Mouse (Mus musculus) MEL (cell line): ENCODE measurements around the gene Dtx3. TPM values are rescaled to one million over a fixed set of nuclear protein-coding genes. Genes with fewer than 3 reads are reported as not detected.

ENCODE experiments used
- DNase-seq: peaks from one replicate; pipeline ENCODE4 v3.0.0; 2011; ENCODE audit warnings: low read depth, low spot score
- H3K27ac ChIP-seq: 2 replicates; pipeline ENCODE4 v1.5.1; 2012; ENCODE audit warnings: low read depth, mild to moderate bottlenecking, control low read depth, low read length, moderate library complexity; ENCODE audit not compliant: control insufficient read depth
- H3K27me3 ChIP-seq, 2 experiments: fragments of 150-350 bp in 1 of 2; sonication (generic) in 1 of 2; 2 replicates each; pipeline ENCODE4 v1.6.1; 2012; ENCODE audit warnings: low read length in 2 of 2, mild to moderate bottlenecking in 2 of 2, improper control_type of control experiment in 1 of 2, moderate library complexity in 1 of 2; ENCODE audit not compliant: insufficient read depth in 2 of 2, control insufficient read depth in 1 of 2
- H3K36me3 ChIP-seq, 2 experiments: 2 replicates each; pipeline ENCODE4 v1.6.1; 2012 to 2014; ENCODE audit warnings: low read length in 2 of 2, improper control_type of control experiment in 1 of 2, inconsistent platforms in 1 of 2, mild to moderate bottlenecking in 1 of 2; ENCODE audit not compliant: insufficient read depth in 2 of 2, control insufficient read depth in 1 of 2
- H3K4me1 ChIP-seq, 2 experiments: fragments of 150-350 bp in 1 of 2; sonication (generic) in 1 of 2; 2 replicates each; pipeline ENCODE4 v1.6.1; 2012; ENCODE audit warnings: low read length in 2 of 2, improper control_type of control experiment in 1 of 2, mild to moderate bottlenecking in 1 of 2; ENCODE audit not compliant: insufficient read depth in 2 of 2, control insufficient read depth in 1 of 2
- H3K4me3 ChIP-seq, 2 experiments: fragments of 150-350 bp in 1 of 2; sonication (generic) in 1 of 2; 2 replicates each; pipeline ENCODE4 v1.5.1; 2012; ENCODE audit warnings: low read depth in 2 of 2, low read length in 2 of 2, mild to moderate bottlenecking in 2 of 2, moderate library complexity in 2 of 2, control low read depth in 1 of 2, improper control_type of control experiment in 1 of 2; ENCODE audit not compliant: control insufficient read depth in 1 of 2, insufficient read depth in 1 of 2
- H3K79me2 ChIP-seq: 2 replicates; pipeline ENCODE4 v1.6.1; 2012; ENCODE audit warnings: mild to moderate bottlenecking, low read length, moderate library complexity; ENCODE audit not compliant: control insufficient read depth, poor library complexity, insufficient read depth
- H3K9ac ChIP-seq: 2 replicates; pipeline ENCODE4 v1.6.1; 2012; ENCODE audit warnings: low read depth, mild to moderate bottlenecking, control low read depth, low read length, moderate library complexity; ENCODE audit not compliant: control insufficient read depth, poor library complexity, severe bottlenecking
- H3K9me3 ChIP-seq: fragments of 150-350 bp; sonication (generic); replicated peaks from 2 replicates; pipeline ENCODE4 v1.6.1; 2012; ENCODE audit warnings: mild to moderate bottlenecking, low read length, improper control_type of control experiment, moderate library complexity; ENCODE audit not compliant: insufficient read depth
- BHLHE40 ChIP-seq: IDR thresholded peaks from 2 replicates; pipeline ENCODE4 v1.6.1; 2012; ENCODE audit warnings: low read depth, mild to moderate bottlenecking, inconsistent platforms, low read length, improper control_type of control experiment, borderline replicate concordance
- CHD1 ChIP-seq: IDR thresholded peaks from 2 replicates; pipeline ENCODE4 v1.6.1; 2012; ENCODE audit warnings: low read depth, mild to moderate bottlenecking, inconsistent platforms, low read length, improper control_type of control experiment
- CHD2 ChIP-seq: IDR thresholded peaks from 2 replicates; pipeline ENCODE4 v1.6.1; 2011; ENCODE audit warnings: low read length, improper control_type of control experiment
- ELF1 ChIP-seq: IDR thresholded peaks from 2 replicates; pipeline ENCODE4 v1.6.1; 2014; ENCODE audit warnings: low read depth, mild to moderate bottlenecking, inconsistent platforms, low read length, improper control_type of control experiment, moderate library complexity
- EP300 ChIP-seq, 2 experiments: IDR thresholded peaks; 2 replicates each; pipeline ENCODE4 v1.6.1; 2011; ENCODE audit warnings: improper control_type of control experiment in 2 of 2, low read length in 2 of 2, low read depth in 1 of 2, mild to moderate bottlenecking in 1 of 2
- ETS1 ChIP-seq: IDR thresholded peaks from 2 replicates; pipeline ENCODE4 v1.6.1; 2012; ENCODE audit warnings: low read depth, mild to moderate bottlenecking, inconsistent platforms, low read length, improper control_type of control experiment, moderate library complexity
- GABPA ChIP-seq: IDR thresholded peaks from 2 replicates; pipeline ENCODE4 v1.6.1; 2012; ENCODE audit warnings: low read depth, mild to moderate bottlenecking, inconsistent platforms, low read length, improper control_type of control experiment, moderate library complexity
- JUND ChIP-seq: IDR thresholded peaks from 2 replicates; pipeline ENCODE4 v1.6.1; 2011; ENCODE audit warnings: low read depth, mild to moderate bottlenecking, improper control_type of control experiment, low read length
- KAT2A ChIP-seq: conservative IDR thresholded peaks from 2 replicates; pipeline ENCODE4 v1.6.1; 2012; ENCODE audit warnings: low read depth, low read length, improper control_type of control experiment, inconsistent platforms
- MAFK ChIP-seq: IDR thresholded peaks from 2 replicates; pipeline ENCODE4 v1.6.1; 2011; ENCODE audit warnings: low read depth, mild to moderate bottlenecking, low read length, improper control_type of control experiment, borderline replicate concordance
- MAX ChIP-seq: IDR thresholded peaks from 2 replicates; pipeline ENCODE4 v1.6.1; 2011; ENCODE audit warnings: low read length, improper control_type of control experiment
- MAZ ChIP-seq: IDR thresholded peaks from 2 replicates; pipeline ENCODE4 v1.6.1; 2012; ENCODE audit warnings: low read depth, mild to moderate bottlenecking, inconsistent platforms, low read length, improper control_type of control experiment
- MXI1 ChIP-seq: IDR thresholded peaks from 2 replicates; pipeline ENCODE4 v1.6.1; 2011; ENCODE audit warnings: mild to moderate bottlenecking, low read depth, low read length, improper control_type of control experiment
- MYB ChIP-seq: IDR thresholded peaks from 2 replicates; pipeline ENCODE4 v1.6.1; 2011; ENCODE audit warnings: mild to moderate bottlenecking, low read depth, low read length, improper control_type of control experiment
- MYC ChIP-seq: IDR thresholded peaks from 2 replicates; pipeline ENCODE4 v1.6.1; 2011; ENCODE audit warnings: low read depth, mild to moderate bottlenecking, low read length, improper control_type of control experiment, moderate library complexity
- NELFE ChIP-seq: IDR thresholded peaks from 2 replicates; pipeline ENCODE4 v1.6.1; 2011; ENCODE audit warnings: low read depth, low read length, improper control_type of control experiment
- NRF1 ChIP-seq: IDR thresholded peaks from 2 replicates; pipeline ENCODE4 v1.6.1; 2014; ENCODE audit warnings: low read depth, mild to moderate bottlenecking, inconsistent platforms, low read length, improper control_type of control experiment, moderate library complexity; ENCODE audit not compliant: poor library complexity, insufficient read depth, severe bottlenecking
- POLR2A ChIP-seq, 2 experiments: IDR thresholded peaks; 2 replicates each; pipeline ENCODE4 v1.6.1; 2011 to 2012; ENCODE audit warnings: low read length in 2 of 2, mild to moderate bottlenecking in 2 of 2, control low read depth in 1 of 2, improper control_type of control experiment in 1 of 2, low read depth in 1 of 2, moderate library complexity in 1 of 2; ENCODE audit not compliant: control insufficient read depth in 1 of 2, insufficient read depth in 1 of 2, poor library complexity in 1 of 2
- POLR2AphosphoS2 ChIP-seq: IDR thresholded peaks from 2 replicates; pipeline ENCODE4 v1.6.1; 2011; ENCODE audit warnings: low read length, improper control_type of control experiment
- POLR2AphosphoS5 ChIP-seq: IDR thresholded peaks from 2 replicates; pipeline ENCODE4 v1.6.1; 2012; ENCODE audit warnings: low read depth, borderline replicate concordance, mild to moderate bottlenecking, inconsistent platforms, low read length, moderate library complexity, mixed read lengths
- RAD21 ChIP-seq: IDR thresholded peaks from 2 replicates; pipeline ENCODE4 v1.6.1; 2011; ENCODE audit warnings: mild to moderate bottlenecking, low read depth, low read length, improper control_type of control experiment
- RCOR1 ChIP-seq: IDR thresholded peaks from 2 replicates; pipeline ENCODE4 v1.6.1; 2012; ENCODE audit warnings: low read depth, mild to moderate bottlenecking, inconsistent platforms, low read length, improper control_type of control experiment
- SIN3A ChIP-seq: IDR thresholded peaks from 2 replicates; pipeline ENCODE4 v1.6.1; 2012; ENCODE audit warnings: low read length, improper control_type of control experiment, inconsistent platforms
- SMC3 ChIP-seq: IDR thresholded peaks from 2 replicates; pipeline ENCODE4 v1.6.1; 2011; ENCODE audit warnings: low read depth, low read length, improper control_type of control experiment
- TAL1 ChIP-seq: IDR thresholded peaks from 2 replicates; pipeline ENCODE4 v1.6.1; 2012; ENCODE audit warnings: mild to moderate bottlenecking, inconsistent platforms, low read length, moderate library complexity, mixed read lengths
- TBP ChIP-seq: IDR thresholded peaks from 2 replicates; pipeline ENCODE4 v1.8.0; 2011; ENCODE audit warnings: low read depth, low read length, improper control_type of control experiment
- TCF12 ChIP-seq: IDR thresholded peaks from 2 replicates; pipeline ENCODE4 v1.6.1; 2014; ENCODE audit warnings: low read depth, mild to moderate bottlenecking, inconsistent platforms, low read length, improper control_type of control experiment, moderate library complexity
- USF1 ChIP-seq: IDR thresholded peaks from 2 replicates; pipeline ENCODE4 v1.6.1; 2014; ENCODE audit warnings: low read depth, mild to moderate bottlenecking, inconsistent platforms, low read length, improper control_type of control experiment, moderate library complexity
- ZC3H11A ChIP-seq: IDR thresholded peaks from 2 replicates; pipeline ENCODE4 v1.6.1; 2012; ENCODE audit warnings: low read depth, mild to moderate bottlenecking, inconsistent platforms, low read length, improper control_type of control experiment
- ZMIZ1 ChIP-seq: IDR thresholded peaks from 2 replicates; pipeline ENCODE4 v1.6.1; 2012; ENCODE audit warnings: low read depth, mild to moderate bottlenecking, inconsistent platforms, low read length, improper control_type of control experiment, moderate library complexity
- ZNF384 ChIP-seq: IDR thresholded peaks from 2 replicates; pipeline ENCODE4 v1.6.1; 2012; ENCODE audit warnings: low read depth, mild to moderate bottlenecking, inconsistent platforms, low read length, improper control_type of control experiment
- polyA plus RNA-seq, 2 experiments: library from polyadenylated mRNA; stranded (reverse) in 1 of 2; unstranded in 1 of 2; fragments of >175 nt in 1 of 2; fragments of >200 nt in 1 of 2; gene quantifications; 2 replicates each; pipeline versions ENCODE4 v1.2.1 to v1.2.4; 2012; ENCODE audit warnings: low replicate concordance in 2 of 2, low read depth in 1 of 2; ENCODE audit not compliant: insufficient read length in 2 of 2, insufficient read depth in 1 of 2, missing spikeins in 1 of 2
- total RNA-seq: library from RNA; depleted of rRNA; stranded (reverse); fragments of 300-350 nt; gene quantifications from 2 replicates; pipeline ENCODE4 v1.2.3, GENCODE M21; 2012

The Dtx3 gene
- total and polyA plus RNA-seq, 3 experiments, result 30.5 to 107 TPM; not detected in 1

DNA sequence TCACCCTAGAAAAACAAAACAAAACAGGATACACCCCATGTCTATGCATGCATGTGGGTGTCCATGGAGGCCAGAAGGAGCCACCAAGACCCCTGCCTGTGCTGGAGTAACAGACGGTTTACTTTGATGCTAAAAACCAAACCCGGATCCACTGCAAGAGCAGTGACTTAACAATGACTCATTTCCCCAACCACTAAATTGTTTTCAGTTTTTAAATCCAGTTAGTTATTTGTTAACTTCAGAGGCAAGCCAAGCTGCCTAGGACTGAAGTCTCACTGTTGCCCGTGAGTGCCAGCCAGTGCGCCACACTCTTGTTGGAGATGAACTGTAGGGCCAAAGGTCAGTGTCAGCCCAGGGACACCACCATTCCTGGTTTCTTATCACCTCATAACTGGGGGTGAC is 45.1 kb downstream of the Dtx3 start:
- H3K27ac ChIP-seq, result no peak overlapping the region
- H3K27me3 ChIP-seq, result no peaks in the 10 kb centered on the region
- no peak overlapping the region for H3K9ac ChIP-seq
- no peak for DNase-seq
- no peaks in the 10 kb centered on the region for H3K9me3 ChIP-seq
- no peaks in the 10 kb centered on the region for H3K36me3 ChIP-seq
- no peak overlapping the region for H3K4me3 ChIP-seq
- no peaks in the 10 kb centered on the region for H3K4me1 ChIP-seq
- TF ChIP-seq SMC3 (no peak), EP300 (IDR thresholded peaks at IDR 0.05; ENCODE audit: low read depth in 1 of 2, low read length in 2 of 2) (no peak), RAD21 (no peak), CHD1 (no peak), BHLHE40 (no peak), JUND (no peak), TAL1 (no peak), POLR2AphosphoS2 (no peak), ZMIZ1 (no peak), CHD2 (no peak), TCF12 (no peak), SIN3A (no peak), MXI1 (no peak), ZNF384 (no peak), POLR2A (IDR thresholded peaks at IDR 0.05; ENCODE audit: control insufficient read depth in 1 of 2, insufficient read depth in 1 of 2, low read depth in 1 of 2, low read length in 2 of 2, poor library complexity in 1 of 2) (no peak), USF1 (no peak)
- TF ChIP-seq, all 39 proteins: peak for 0
- no peaks in the 10 kb centered on the region for H3K79me2 ChIP-seq

- no peaks in the 10 kb centered on the region for H3K79me2 ChIP-seq
- H3K9ac ChIP-seq, result no peak overlapping the region
- TF ChIP-seq NELFE (no peak), BHLHE40 (no peak), MYC (no peak), ZC3H11A (no peak), SIN3A (no peak), TBP (no peak), KAT2A (no peak), MYB (no peak), MAZ (no peak), SMC3 (no peak), MAX (no peak), RCOR1 (no peak), MXI1 (no peak), MAFK (no peak), ETS1 (no peak), NRF1 (no peak), GABPA (no peak), ELF1 (no peak), POLR2AphosphoS5 (no peak), POLR2AphosphoS2 (no peak)
- TF ChIP-seq, all 39 proteins: peak for 0
- Histone ChIP-seq H3K27me3 (no peaks in the 10 kb centered on the region), H3K4me3 (no peak overlapping the region), H3K4me1 (no peaks in the 10 kb centered on the region), H3K36me3 (no peaks in the 10 kb centered on the region), H3K9me3 (no peaks in the 10 kb centered on the region), H3K27ac (no peak overlapping the region)
- no peak for DNase-seq
These were observed 48.4 kb downstream of the Dtx3 start for GRCm38 (mm10) chr10:127147135-127147534.
